Mouse (Mus musculus): ENCODE data around the gene Slc25a22.
"Not testable (repeated sequence)": the region's sequence is repeated elsewhere in the genome, so short reads cannot be mapped to it uniquely, and the experiment has no call there.

Slc25a22 gene

DNA sequence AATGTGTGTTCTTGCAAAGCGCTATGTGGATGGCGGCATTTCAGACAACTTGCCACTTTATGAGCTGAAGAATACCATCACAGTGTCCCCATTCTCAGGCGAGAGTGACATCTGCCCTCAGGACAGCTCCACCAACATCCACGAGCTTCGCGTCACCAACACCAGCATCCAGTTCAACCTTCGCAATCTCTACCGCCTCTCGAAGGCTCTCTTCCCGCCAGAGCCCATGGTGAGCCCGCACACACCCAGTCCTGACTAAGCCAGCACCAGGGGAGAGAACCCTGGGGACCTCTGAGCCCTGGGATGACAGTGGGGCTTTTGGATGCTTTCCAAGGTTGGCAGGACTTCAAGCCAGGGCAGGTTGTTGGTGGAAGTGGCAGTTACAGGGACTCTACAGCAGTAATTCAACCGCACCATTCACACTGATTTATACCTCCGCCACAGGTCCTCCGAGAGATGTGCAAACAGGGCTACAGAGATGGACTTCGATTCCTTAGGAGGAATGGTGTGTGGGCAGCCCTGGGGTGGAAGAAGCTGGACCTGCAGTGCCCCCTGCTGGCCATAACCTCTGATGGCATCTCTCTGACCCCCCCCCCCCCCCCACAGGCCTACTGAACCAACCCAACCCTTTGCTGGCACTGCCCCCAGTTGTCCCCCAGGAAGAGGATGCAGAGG is 20.4 kb upstream of the Slc25a22 start:
- no peak for DNase-seq (ENCODE audit: low spot score)

DNA sequence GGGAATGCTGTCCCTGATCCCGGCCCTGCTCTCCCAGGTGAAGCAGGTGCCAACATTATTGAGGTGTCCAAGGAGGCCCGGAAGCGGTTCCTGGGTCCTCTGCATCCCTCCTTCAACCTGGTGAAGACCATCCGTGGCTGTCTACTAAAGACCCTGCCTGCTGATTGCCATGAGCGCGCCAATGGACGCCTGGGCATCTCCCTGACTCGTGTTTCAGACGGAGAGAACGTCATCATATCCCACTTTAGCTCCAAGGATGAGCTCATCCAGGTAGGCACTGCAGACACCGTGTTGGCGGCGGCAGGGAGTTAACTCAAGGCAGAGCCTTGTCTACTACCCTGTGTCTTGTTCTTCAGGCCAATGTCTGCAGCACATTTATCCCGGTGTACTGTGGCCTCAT is 19.5 kb upstream of the Slc25a22 start:
- no peak for DNase-seq (ENCODE audit: low spot score)

DNA sequence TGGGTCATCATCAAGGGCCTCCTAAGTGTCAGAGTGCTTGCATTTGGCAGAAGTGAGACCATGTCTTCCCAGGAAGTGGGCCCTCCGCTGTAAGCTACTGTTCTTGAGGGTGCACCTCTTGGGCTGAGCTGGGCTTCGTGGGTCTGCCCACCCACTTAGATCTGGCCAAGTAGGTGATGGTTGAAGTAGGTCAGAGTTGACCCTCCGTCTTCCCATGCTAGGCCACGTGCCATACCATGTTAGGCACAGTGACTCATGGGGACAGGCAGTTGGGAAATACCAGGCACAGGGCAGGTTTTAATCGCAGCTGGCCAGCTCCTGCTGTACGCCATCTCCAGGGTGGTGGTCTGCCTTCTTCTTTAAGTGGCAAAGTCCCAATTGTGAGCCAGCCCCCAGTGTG is 19.0 kb upstream of the Slc25a22 start:
- no peak for DNase-seq (ENCODE audit: low spot score)

DNA sequence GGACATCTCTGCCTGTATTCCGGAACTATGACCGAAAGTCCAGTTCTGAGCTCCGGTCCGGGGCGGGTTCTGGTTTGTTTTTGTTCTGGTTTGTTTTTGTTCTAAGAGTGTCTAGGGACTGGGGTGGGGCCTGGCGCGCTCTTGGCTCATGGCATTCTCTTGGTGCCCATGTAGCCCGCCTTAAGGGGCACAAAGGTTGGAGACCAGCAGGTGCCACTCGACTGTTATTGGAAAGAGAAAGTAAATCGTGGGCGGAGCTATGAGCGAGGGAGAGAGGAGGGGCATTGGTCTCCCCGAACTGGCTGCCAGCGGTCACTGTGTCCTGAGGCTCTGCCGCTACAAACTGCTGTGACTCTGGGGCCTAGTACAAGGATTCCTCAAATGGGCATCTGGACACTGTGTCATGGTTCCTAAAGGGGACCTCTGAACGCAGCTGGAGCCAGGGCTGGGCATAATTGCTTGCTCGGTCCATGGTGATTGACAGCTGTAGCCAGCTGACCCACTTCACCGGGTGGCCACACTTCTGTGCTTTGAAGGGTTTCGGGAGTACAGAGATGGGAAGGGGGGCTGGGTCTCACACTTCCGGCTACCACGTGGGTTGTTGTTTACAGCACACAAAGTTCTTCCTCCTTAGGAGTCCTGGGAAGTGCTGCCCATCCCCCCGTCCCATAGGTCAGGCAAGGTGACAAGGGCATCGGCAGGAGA is 18.1 kb upstream of the Slc25a22 start:
- DNase-seq (ENCODE audit: low spot score), result peak; percentile 65

DNA sequence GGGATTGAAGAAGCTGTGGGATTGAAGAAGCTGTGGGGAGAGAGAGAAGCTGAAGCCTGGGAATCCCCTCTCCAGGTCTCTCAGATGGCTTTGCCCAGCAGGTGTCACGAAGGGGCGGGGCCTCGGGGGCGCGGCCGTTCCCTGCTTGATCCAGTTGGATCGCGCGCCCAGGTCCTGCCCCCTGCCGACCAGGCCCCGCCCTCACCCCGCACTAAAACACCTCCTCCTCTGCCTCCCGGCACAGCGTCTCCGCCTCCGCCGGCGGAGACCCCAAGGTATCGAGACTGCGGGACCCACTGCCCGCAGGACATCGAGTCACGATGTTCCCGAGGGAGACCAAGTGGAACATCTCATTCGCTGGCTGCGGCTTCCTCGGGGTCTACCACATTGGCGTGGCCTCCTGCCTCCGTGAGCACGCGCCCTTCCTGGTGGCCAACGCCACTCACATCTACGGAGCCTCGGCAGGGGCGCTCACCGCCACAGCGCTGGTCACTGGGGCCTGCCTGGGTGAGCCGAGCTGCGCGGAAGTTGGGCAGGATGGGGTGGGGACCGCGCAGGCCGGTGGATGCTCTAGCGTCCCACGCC is 17.4 kb upstream of the Slc25a22 start, which contains the start of gene Pnpla2:
Gene Pnpla2, plus strand, starts transcription at position 232 of the 585 bp plus-strand sequence.
- DNase-seq (ENCODE audit: low spot score), result peak; percentile 91

DNA sequence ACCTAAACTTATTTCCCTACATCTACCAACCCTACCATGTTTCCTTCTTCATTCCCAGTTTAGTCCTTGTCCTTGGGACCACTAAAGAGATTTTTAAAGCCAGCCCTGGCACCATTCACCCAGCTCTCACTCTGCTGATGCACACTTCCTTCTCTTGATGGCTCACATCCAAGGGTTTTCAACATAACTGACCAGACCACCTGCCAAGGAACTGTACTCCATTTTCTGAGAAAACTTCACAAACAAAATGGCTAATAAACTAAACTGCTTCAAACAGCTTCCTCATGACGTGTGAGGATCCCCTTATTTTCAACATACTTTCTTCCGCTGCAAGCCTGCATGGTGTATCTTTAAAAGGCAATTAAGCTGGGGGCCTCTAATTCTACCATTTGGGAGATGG is 15.9 kb upstream of the Slc25a22 start:
- no peak for DNase-seq (ENCODE audit: low spot score)

DNA sequence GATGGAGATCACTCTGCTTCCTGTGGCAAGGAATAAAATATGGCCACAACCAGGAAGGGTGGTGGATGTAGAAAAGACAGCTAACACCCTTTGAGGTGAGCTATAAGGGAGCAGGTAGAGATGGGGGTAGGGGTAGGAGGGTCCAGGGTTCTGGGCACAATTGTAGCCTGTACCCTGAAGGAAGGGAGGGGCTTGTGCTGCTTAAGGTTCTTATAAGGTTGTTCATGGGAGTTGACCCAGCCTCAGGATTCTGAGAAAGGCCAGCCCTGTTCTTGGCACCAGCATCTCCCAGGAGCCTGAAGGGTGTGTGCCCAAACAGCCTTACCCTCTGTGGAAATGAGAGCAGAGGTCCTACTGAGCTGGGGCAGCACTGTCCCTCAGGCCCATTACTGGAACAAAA is 14.2 kb upstream of the Slc25a22 start:
- no peak for DNase-seq (ENCODE audit: low spot score)

DNA sequence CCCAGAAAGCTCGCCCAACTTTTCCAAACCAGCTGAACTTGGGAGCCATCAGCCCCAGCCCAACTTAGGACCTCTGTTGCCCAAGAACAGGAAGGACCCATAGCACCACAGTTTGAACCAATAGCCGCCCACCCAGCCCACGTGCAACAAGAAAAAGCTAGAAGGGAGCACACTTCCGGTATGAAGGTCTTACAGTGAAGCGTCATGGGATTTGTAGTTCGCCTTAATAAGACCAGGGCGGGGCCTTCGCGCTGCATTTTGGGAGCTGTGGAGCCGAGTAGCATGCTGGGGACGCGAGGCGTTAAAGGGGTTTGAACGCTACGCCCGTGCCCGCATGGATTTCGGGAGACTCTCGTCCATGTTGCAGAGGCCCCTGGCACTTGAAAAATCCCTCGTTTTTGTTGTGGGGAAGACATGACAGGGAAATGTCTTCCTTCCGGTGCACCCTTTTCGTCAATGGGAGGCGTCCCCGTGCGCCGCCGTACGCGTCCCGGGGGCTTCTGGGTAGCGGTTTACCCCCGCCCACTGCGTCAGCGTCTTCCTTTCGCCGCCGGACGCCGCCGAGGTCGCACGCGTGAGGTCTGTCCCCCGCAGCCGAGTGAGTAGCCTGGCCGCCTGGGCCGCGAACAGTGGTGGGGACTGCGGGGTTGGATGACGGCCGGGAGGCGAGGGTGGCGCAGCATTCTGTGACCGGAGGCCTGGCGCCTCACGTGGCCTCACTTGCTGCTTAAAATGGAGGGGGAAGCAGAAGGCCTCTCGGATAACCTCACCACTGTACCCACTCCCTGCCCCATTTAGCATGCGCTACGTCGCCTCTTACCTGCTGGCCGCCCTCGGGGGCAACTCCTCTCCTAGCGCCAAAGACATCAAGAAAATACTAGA is 9.7 kb upstream of the Slc25a22 start, which contains the start of gene Rplp2:
Gene Rplp2, plus strand, starts transcription at position 261 of the 882 bp plus-strand sequence.
- peak; percentile 94 for DNase-seq (ENCODE audit: low spot score)

DNA sequence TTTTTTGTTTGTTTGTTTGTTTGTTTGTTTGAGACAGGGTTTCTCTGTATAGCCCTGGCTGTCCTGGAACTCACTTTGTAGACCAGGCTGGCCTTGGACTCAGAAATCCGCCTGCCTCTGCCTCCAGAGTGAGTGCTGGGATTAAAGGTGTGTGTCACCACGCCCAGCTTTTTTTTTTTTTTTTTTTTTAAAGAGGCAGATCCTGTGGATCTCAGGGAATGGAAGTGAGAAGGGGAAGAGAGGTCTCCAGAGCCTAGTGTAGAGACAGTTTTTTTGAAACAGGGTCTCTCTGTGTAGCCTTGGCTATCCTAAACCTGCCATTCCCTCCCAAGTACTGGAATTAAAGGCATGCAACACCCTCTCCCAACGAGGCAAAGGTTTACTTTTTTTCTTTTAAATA is 8.7 kb upstream of the Slc25a22 start:
- not testable (repeated sequence) for DNase-seq (ENCODE audit: low spot score)

DNA sequence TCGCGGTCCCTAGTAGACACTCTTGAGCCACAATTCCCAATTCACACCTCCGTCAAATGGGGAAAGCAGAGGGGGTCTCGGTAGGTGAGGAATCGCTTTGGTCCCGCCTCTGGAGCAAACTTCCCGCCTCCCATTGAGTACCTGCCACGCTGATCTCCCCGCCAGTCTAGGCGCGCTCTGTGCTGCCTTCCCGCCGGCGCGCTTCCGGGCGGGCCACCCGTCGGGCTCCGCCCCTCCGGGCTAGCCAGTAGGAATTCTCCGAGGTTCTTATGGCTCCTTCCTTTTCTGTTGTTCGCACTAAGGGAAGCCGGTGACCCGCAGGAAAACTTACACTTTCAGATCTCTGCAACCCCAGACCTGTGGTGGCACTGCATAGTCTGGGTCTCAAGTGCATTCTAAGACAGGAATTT is 6.1 kb upstream of the Slc25a22 start, which contains the start of gene Pidd1:
Gene Pidd1, minus strand, starts transcription at position 198 of the 410 bp plus-strand sequence.
- no peak for DNase-seq (ENCODE audit: low spot score)

DNA sequence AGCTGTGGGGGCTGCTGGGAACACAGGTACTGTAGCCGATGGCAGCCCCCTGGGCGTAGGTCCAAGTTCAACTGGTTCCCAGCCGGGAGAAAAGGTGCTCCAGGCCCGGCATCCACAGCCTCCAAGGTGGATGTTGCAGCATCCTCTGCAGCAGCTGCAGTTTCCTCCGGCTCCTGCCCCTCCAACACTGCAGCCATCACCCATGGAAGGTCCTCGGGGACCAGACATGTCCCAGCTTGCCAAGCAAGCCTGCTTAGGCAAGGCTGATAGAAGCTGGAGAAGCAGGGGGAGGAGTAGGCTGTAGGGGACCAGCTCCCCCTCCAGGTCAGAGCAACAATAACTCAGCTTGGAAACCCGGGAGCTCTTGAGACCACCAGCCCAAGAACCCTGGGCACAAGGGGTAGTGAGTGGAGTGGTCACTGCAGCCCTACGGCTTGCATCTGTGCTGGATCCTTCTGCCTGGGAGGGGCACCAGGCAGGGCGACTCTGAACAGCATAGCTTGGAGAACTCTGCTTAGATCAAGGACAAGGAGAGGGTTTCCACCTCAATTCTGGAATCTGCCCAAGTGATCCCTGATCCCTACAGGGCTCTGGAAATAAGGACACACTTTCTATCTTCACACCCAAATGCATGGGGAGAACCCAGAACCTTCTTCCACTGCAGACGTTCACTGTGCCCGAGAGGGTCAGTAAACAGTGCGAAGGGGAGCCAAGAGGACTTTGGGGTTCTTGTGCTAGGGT is 5.6 kb upstream of the Slc25a22 start:
- no peak for DNase-seq (ENCODE audit: low spot score)

DNA sequence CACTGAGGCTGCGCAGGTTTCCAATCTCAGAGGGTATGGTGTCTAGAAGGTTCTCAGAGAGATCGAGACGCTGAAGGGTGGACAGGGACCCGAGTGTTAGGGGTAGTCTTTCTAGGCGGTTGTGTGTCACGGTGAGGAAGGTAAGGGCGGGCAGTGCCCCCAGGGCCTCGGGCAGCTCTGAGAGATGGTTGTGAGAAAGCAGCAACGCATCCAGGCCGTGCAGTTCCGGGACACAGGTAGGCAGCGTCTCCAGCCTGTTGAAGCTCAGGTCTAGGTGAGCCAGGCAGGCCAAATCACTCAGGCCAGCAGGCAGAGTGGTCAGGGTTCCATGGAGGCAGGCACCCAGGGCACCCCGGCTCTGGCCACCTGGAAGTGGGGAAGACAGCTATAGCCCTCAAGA is 4.5 kb upstream of the Slc25a22 start:
- DNase-seq (ENCODE audit: low spot score), result no peak

DNA sequence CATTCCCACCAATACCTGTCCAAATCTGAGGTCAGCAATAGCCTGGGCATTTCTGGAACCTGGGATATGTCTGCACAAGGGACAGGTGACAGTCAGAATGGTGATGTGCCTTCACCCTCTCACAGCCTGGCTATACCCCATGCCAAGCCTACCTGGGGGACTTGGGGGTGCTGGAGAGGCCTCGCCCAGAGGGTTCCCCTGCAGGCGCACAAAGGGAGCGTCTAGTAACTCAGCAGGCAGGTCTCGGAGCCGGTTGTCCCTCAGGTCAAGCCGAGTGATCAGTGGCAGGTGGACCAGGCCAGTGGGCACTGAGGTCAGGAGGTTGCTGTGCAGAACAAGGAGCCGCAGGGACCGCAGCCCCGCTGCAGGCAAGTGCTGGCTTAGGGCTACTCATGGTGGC is 3.8 kb upstream of the Slc25a22 start:
- no peak for DNase-seq (ENCODE audit: low spot score)

DNA sequence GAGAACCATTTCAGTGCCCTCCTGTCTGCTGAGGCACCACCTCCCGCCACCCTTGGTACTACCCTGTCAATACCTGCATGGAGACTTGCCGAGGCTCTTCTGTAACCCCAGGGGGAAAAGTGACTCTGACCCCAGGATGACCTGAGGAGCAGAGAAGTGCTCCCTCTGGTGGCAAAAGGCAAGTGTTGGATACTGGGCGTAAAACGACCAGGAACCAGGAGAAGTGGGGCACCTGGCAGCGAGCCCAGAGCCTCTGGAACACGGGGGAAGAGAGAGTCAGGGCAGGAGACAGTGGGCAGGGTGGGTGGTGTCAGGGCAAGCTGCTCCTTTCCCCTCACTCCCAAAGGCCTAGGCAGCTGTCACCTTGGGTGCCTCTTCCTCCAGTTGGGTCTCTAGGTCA is 2.9 kb upstream of the Slc25a22 start:
- DNase-seq (ENCODE audit: low spot score), result no peak

DNA sequence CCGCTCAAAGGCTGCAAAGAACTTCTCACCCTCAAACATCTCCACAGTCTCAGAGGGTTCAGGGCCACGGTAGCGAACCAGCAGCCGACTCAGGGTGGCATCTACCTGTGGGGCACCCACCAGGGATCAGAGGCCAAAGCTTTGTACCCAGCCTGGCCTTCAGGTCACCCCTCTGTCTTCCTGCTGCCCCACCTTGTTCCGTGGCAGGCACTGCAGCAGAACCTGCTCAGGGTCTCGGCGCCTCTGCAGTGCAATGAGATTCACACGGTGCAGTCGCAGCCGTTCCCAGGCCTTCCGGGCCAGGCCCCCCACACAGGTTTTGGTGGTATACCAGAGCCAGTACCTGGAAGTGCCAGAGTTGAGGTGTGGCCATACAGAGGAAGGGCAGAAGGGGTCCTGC is 2.1 kb upstream of the Slc25a22 start:
- DNase-seq (ENCODE audit: low spot score), result no peak

DNA sequence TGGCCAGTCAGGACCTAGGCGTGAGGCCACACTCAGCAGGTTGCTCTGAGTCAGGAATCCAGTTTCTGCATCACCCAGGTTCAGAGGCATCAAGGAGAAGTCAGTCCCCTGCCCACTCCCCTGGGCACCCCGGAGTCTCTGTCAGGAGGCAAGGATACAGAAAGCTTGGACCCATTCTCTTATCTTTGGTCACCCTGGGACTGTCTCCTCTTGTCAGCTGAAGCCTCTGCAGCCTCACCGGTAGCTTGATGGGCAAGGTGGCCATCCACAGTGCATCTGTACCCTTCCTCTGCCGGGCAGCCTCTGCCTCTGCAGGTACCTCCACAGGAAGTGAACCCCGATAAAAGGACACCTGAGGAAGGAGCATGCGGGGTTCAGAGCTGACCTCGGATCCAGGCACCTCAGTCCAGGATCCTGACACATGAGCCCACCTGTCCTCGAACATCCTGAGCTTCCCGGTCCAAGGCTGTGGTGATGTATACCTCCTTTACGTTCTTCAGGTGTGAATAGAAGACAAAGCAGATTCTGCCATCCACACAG is 1.5 kb upstream of the Slc25a22 start:
- no peak for DNase-seq (ENCODE audit: low spot score)

DNA sequence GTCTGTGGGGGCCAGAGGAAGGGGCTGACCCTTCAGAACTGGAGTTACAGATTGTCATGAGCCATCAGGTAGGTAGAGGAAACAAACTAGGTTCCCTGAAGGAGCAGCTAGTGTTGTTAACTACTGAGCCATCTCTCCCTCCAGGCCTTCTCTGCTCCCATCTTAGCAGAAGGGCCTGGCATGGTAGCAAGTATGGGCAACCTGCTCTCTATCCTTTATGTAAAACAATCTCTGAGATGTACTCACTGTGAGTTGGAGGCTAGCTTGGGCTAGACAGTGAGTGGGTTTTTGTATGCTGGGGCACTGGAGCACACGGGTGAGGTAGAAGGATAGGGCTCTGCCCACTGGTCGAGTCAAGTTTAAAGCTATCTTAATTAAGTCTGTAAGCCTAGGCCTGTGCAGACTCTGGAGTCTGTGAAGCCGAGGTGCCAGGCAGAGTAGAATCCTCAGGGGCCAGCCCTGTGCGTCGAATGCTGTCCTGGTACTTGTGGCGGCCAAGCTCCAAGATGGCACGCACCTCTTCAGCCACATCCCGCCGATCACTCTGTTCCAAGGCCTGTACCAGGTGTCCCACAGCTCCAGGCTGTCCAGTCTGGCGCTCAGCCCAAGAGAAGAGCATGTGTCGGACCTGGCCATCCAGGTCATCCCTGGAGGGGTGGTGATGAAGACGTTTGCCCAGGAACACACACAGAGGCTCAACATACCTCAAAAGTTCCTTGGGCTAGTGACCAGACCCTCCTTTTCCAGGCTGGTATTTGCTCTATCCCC is 693 bp upstream of the Slc25a22 start:
- DNase-seq (ENCODE audit: low spot score), result no peak

DNA sequence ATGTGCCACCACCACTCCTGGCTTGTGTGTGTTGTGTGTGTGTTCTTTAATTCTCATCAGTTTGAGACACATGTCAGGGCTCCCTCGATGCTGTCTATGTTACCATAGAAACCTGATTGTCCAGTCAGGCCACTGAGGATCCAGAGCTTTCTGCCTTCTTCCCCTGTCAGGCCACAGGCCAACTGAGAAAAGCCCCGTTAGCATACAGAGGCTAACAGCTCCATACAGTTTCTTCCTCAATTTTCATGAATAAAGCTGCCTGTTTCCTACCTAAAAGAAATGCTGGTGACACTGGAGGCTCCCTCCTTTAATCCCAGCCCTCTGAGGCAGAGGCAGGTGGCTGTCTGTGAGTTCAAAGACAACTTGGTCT is 1.2 kb downstream of the Slc25a22 start:
- DNase-seq (ENCODE audit: low spot score), result no peak

DNA sequence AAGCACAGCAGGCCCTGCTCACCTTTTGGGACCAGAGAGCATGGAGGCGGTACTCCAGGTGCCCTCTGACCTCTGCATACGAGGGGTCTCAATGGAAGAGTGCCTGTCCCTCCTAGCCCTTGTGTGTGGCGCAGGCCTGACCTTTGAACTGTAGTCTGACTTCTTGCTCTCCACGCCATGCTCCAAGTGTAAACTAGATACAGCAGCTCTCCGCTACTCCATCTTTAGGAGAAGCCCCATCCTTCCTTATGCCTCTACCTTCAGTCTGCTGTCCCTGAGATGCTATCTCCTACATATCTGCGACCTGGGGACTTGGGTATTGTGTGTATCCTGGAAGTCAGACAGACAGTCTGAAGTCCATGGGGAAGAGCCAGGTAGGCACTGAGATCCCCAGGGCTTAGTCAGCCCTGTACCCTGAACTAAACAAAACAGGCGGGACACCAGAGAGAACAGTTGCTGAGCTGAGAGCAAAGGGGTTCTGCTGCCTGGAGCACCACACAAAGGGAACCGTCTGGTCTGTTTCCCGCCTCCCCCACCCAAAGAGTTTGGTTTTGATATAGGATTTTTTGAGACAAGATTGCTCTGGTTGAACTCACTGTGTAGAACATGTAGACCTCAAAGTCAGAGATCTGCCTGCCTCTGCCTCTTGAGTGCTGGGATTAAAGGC is 1.7 kb downstream of the Slc25a22 start:
- no peak for DNase-seq (ENCODE audit: low spot score)
